Mouse (Mus musculus) hindbrain, embryonic 12.5 days (tissue): ENCODE measurements around the gene Irf3. TPM values are rescaled to one million over a fixed set of nuclear protein-coding genes. Genes with fewer than 3 reads are reported as not detected.
"Not testable (repeated sequence)": the region's sequence is repeated elsewhere in the genome, so short reads cannot be mapped to it uniquely, and the experiment has no call there.

Experiments
- ATAC-seq: fragments of 200-750 bp; cut with Nextera tagmentation; 2 replicates; pipeline ENCODE4 v1.8.0; 2017; ENCODE audit warnings: moderate TSS enrichment; ENCODE audit not compliant: low FRiP score
- H3K27ac ChIP-seq: fragments of 300-500 bp; sonication (generic); 2 replicates; pipeline ENCODE4 v1.5.1; 2016; ENCODE audit warnings: mild to moderate bottlenecking
- H3K27me3 ChIP-seq: fragments of 300-500 bp; sonication (generic); 2 replicates; pipeline ENCODE4 v1.6.1; 2016; ENCODE audit warnings: mild to moderate bottlenecking
- H3K36me3 ChIP-seq: fragments of 300-500 bp; sonication (generic); 2 replicates; pipeline ENCODE4 v1.6.1; 2016; ENCODE audit warnings: mild to moderate bottlenecking
- H3K4me1 ChIP-seq: fragments of 300-500 bp; sonication (generic); 2 replicates; pipeline ENCODE4 v1.6.1; 2016
- H3K4me2 ChIP-seq: fragments of 300-500 bp; sonication (generic); replicated peaks from 2 replicates; pipeline ENCODE4 v1.6.1; 2016; ENCODE audit warnings: mild to moderate bottlenecking
- H3K4me3 ChIP-seq: fragments of 300-500 bp; sonication (generic); 2 replicates; pipeline ENCODE4 v1.5.1; 2016; ENCODE audit warnings: mild to moderate bottlenecking
- H3K9ac ChIP-seq: fragments of 300-500 bp; sonication (generic); 2 replicates; pipeline ENCODE4 v1.6.1; 2016; ENCODE audit warnings: mild to moderate bottlenecking, moderate library complexity
- H3K9me3 ChIP-seq: fragments of 300-500 bp; sonication (generic); replicated peaks from 2 replicates; pipeline ENCODE4 v1.6.1; 2016; ENCODE audit warnings: mild to moderate bottlenecking
- WGBS: fragments of 180-500 bp; shearing (Covaris S2); methylation state at CpG from one replicate; pipeline ENCODE4 v1.1.7; 2016; 5-methylcytosine and 5-hydroxymethylcytosine counted together
- polyA plus RNA-seq: library from polyadenylated mRNA; unstranded; fragments of >200 nt; fragmentation: Nextera tagmentation; extraction: Ambion mirVana; gene quantifications from 2 replicates; pipeline ENCODE4 v1.2.1, GENCODE M21; 2016

Gene Irf3
- polyA plus RNA-seq, 1 experiment from 2014 or later = 74.3 TPM

DNA sequence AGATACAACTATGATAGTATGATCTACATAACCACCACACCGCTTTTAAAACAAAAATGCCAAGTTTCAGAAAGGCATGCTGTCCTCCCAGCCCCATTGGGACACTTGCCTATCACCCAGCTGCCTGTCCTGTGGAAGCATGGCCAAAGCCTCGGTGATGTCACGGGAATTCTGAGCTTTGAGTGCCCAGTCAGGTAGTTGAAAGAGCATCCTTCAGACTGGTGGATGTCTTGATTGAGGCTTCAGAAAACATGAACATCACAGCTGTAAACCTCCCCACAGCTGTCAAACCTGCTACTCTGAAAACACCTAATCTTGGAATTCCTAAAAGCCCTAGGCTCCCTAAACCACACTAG lies 16.6 kb downstream of the Irf3 start:
- Histone ChIP-seq H3K4me1 (peaks cover 33% of the 10 kb centered on the region), H3K4me3 (no peak overlapping the region), H3K9me3 (no peaks in the 10 kb centered on the region), H3K9ac (no peak overlapping the region), H3K4me2 (0 out of 2 replicates have a peak overlapping the region, but pooled peaks have one; percentile 86), H3K27ac (no peak overlapping the region), H3K36me3 (peaks cover 40% of the 10 kb centered on the region), H3K27me3 (no peaks in the 10 kb centered on the region)
- 96% methylated on average over 3 of the region's 3 CpGs for WGBS
- ATAC-seq = no peak

DNA sequence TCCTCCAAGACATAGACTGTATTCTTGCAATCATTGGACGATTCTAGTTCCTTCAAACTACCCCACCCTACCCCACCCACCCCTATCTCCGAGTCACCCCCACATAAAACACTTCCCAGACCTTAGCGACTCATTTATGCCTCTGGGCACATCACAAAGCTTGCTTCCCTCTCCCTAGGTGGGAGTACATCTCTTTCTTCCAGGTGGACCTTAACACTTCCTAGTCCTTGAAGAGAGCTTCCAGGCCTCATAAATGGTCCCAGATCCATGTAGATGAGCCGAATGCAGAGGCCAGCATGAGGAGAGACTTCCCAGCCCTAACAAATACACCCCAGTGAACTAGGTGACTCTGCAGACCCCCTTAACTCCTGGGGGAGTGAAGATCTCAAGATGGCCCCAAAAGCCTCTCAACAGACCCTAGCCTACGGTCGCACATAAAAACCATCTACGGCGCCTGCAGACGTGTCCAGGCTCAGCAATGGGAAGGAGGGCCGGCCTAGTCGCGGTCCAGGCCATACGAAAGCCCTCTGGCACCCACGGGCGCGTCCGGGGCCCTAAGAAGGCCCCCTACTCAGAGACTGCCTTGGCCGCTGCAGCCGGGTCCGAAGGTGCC lies 18.0 kb downstream of the Irf3 start:
- ATAC-seq = no peak
- H3K4me3 ChIP-seq = peak overlapping the region; percentile 93
- 0 out of 2 replicates have a peak, but pooled peaks cover 3% of the 10 kb centered on the region for H3K27me3 ChIP-seq
- WGBS = 1% methylated on average over 20 of the region's 20 CpGs
- H3K27ac ChIP-seq = peak overlapping the region; percentile 87
- H3K4me1 ChIP-seq = peaks cover 34% of the 10 kb centered on the region
- H3K4me2 ChIP-seq = peak overlapping the region; percentile 86
- peak overlapping the region; percentile 97 for H3K9ac ChIP-seq
- H3K9me3 ChIP-seq = no peaks in the 10 kb centered on the region
- H3K36me3 ChIP-seq = peaks cover 26% of the 10 kb centered on the region

DNA sequence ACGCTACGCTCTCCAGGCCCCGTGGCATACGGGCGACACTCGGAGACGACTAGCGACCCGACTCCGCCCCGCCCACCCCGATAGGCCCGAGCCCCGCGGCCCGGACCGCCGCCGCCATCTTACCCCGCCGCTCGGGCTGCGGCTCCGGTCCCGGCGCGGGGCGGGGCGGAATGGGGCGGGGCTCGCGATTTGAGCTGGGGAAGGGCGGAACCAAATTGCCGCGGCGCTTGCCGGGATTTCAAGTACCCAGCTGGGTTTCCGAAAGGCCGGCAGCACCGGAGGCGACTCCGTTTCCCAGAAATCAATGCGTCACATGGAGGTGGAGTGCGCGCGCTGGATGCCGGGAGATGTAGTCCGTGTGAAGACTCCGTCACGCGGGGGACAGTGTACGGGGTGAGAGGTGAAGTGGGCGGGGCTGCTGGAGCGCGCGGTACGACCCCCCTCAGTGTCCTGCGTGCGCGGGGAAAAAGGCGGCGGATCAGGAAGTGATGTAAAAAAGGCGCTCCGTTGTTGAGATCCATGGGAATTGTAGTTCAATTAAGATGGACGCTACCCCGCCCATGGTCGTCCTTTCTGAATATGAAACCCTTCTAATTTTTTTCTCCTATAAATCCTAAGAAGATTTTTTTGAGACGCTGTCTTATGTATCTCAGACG lies 18.6 kb downstream of the Irf3 start, which contains the start of gene Scaf1:
Gene Scaf1, minus strand, starts transcription at position 407 of the 656 bp plus-strand sequence.
- Histone ChIP-seq H3K36me3 (peaks cover 24% of the 10 kb centered on the region), H3K9me3 (no peaks in the 10 kb centered on the region), H3K4me2 (peak within 1 kb of the TSS; percentile 86), H3K4me1 (peaks cover 34% of the 10 kb centered on the region), H3K27me3 (0 out of 2 replicates have a peak, but pooled peaks cover 3% of the 10 kb centered on the region), H3K27ac (peak within 1 kb of the TSS; percentile 87), H3K4me3 (peak within 1 kb of the TSS; percentile 93), H3K9ac (peak within 1 kb of the TSS; percentile 97)
- WGBS = under 1% methylated on average over 66 of the region's 69 CpGs
- peak; percentile 94 for ATAC-seq

DNA sequence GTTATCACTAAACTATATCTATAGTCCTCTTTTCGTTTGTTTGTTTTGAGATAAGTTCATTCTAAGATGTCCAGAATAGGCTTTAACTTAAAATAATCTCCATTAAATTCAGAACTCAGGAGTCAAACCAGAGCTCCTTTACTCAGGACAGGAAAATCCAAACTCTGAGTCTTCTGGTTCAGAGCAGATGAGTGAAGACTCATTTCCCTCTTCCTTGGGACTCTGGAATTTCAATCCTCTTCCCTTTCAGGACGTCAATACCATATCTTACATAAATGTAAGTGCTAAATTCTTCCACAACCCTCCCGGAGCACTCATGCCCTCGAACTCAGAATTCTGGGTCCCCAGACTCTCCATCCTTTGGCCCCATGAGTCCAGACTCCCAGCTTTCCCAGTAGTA lies 19.3 kb downstream of the Irf3 start:
- ATAC-seq = no peak; the same call in 1 of the 2 replicates
- Histone ChIP-seq H3K9me3 (no peaks in the 10 kb centered on the region), H3K4me1 (peaks cover 34% of the 10 kb centered on the region), H3K9ac (peak overlapping the region; percentile 51), H3K4me2 (peak overlapping the region; percentile 86), H3K4me3 (peak overlapping the region; percentile 93), H3K27ac (peak overlapping the region; percentile 85), H3K36me3 (peaks cover 17% of the 10 kb centered on the region), H3K27me3 (0 out of 2 replicates have a peak, but pooled peaks cover 3% of the 10 kb centered on the region)
- WGBS = 3% methylated on average over 4 of the region's 4 CpGs

DNA sequence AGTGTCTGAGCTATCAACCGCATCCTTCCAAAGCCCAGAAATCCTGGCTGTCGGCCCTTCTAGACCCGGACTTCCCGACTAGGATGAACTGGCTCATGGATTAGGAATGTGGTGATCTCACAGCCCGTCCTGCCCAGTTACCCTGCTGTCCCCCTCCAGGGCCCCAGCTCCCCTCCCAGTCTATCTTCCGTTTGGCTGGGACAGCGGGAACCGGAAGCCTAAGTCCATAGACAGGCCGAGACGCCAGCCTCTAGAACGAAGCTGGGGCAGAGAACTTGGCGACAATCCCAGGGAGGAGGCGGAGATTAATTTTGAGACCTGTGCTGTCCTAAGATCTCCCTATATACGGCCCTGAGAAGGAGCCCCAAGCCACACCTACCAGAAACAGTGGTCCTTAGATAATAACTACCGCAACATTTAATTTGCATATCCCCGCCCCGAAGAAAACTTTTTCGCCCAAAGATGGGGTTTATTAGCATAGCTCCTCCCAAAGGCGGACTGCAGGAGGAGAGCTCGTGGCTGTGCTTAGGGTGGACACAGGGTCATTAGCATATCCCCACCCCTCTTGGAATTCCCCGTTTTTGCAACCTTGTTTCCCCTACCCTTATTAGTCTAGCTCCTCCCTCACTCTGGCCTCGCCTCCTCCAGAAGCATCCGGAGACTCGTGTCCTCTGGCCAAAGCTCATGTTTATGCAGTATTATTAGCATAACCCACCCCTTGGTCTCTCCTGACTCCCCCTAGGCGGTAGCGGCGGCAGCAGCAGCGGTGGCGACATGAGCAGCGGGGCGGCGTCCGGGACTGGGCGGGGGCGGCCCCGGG lies 20.0 kb downstream of the Irf3 start, which contains the start of gene Rras:
Gene Rras, plus strand, starts transcription at position 720 of the 820 bp plus-strand sequence.
- peak within 1 kb of the TSS; percentile 93 for H3K4me3 ChIP-seq
- no peaks in the 10 kb centered on the region for H3K9me3 ChIP-seq
- H3K4me2 ChIP-seq = peak within 1 kb of the TSS; percentile 86
- H3K36me3 ChIP-seq = peaks cover 10% of the 10 kb centered on the region
- ATAC-seq = peak; percentile 77
- peak within 1 kb of the TSS; percentile 69 for H3K9ac ChIP-seq
- peak within 1 kb of the TSS; percentile 85 for H3K27ac ChIP-seq
- peaks cover 34% of the 10 kb centered on the region for H3K4me1 ChIP-seq
- H3K27me3 ChIP-seq = 0 out of 2 replicates have a peak, but pooled peaks cover 3% of the 10 kb centered on the region
- under 1% methylated on average over 35 of the region's 36 CpGs for WGBS

DNA sequence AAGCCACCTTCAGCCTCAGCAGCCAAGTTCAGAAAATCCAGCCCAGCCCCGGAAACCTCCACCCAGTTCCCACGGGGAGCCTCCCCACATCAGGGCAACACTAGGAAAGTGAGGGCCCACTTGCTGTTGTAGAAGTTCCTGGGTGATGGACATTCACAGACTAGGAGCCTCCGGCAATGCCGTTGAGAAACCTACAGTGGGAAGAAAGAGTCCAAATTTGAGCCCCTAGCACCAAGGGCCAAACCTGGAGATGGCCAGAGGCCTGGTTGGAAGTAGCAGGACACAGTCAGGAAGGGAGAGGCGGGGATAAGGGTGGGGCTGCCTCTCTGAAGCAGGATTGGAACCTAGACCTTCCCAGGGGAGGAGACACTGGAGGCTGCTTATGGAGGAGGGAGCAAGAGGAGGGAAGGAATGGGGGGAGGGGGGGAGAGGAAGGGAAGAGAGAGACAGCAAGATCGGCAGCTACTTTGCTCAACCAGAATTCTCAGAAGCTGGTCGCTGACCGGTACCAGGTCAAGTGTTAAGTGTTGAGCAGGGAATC lies 21.7 kb downstream of the Irf3 start:
- H3K9me3 ChIP-seq = no peaks in the 10 kb centered on the region
- H3K9ac ChIP-seq = no peak overlapping the region
- 0 out of 2 replicates have a peak, but pooled peaks cover 3% of the 10 kb centered on the region for H3K27me3 ChIP-seq
- ATAC-seq = no peak
- no peaks in the 10 kb centered on the region for H3K36me3 ChIP-seq
- peaks cover 30% of the 10 kb centered on the region for H3K4me1 ChIP-seq
- H3K27ac ChIP-seq = no peak overlapping the region
- no peak overlapping the region for H3K4me3 ChIP-seq
- WGBS = 44% methylated on average over 8 of the region's 8 CpGs
- peak overlapping the region; percentile 86; the same call in 1 of the 2 replicates for H3K4me2 ChIP-seq

DNA sequence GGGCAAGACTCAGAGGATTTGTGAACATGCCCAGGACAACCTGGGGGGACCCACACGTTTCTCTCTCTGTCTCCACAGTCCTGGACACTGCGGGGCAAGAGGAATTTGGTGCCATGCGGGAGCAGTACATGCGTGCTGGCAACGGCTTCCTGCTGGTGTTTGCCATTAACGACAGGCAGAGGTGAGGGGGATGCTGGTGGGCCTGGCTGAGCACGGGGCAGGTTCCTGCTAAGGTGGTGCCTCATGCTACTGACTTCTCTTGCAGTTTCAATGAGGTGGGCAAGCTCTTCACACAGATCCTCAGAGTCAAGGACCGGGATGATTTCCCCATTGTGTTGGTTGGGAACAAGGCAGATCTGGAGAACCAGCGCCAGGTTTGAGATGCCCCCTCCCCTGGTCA lies 22.8 kb downstream of the Irf3 start:
- H3K4me3 ChIP-seq = no peak overlapping the region
- WGBS = 79% methylated on average over 9 of the region's 9 CpGs
- 0 out of 2 replicates have a peak, but pooled peaks cover 3% of the 10 kb centered on the region for H3K27me3 ChIP-seq
- no peak overlapping the region for H3K4me2 ChIP-seq
- no peaks in the 10 kb centered on the region for H3K9me3 ChIP-seq
- H3K4me1 ChIP-seq = peaks cover 20% of the 10 kb centered on the region
- no peak overlapping the region for H3K27ac ChIP-seq
- no peaks in the 10 kb centered on the region for H3K36me3 ChIP-seq
- no peak for ATAC-seq
- no peak overlapping the region; the same call in 1 of the 2 replicates for H3K9ac ChIP-seq

DNA sequence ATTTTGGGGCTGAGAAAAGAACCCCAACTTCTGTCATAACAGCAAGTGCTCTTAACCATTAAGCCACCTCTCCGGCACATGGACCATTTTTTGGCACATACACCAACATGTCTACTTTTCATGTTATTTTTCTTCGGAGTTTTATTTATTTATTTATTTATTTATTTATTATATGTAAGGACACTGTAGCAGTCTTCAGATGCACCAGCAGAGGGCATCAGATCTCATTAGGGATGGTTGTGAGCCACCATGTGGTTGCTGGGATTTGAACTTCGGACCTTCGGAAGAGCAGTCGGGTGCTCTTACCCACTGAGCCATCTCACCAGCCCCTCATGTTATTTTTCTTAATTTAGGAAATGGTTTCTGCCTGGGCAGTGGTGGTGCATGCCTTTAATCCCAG lies 26.3 kb downstream of the Irf3 start:
- H3K9ac ChIP-seq, H3K27me3 ChIP-seq, H3K27ac ChIP-seq, H3K4me3 ChIP-seq, H3K9me3 ChIP-seq, ATAC-seq, H3K4me2 ChIP-seq: not testable (repeated sequence)
- peaks cover 22% of the 10 kb centered on the region for H3K36me3 ChIP-seq
- 84% methylated on average over 5 of the region's 5 CpGs for WGBS
- peaks cover 15% of the 10 kb centered on the region for H3K4me1 ChIP-seq

DNA sequence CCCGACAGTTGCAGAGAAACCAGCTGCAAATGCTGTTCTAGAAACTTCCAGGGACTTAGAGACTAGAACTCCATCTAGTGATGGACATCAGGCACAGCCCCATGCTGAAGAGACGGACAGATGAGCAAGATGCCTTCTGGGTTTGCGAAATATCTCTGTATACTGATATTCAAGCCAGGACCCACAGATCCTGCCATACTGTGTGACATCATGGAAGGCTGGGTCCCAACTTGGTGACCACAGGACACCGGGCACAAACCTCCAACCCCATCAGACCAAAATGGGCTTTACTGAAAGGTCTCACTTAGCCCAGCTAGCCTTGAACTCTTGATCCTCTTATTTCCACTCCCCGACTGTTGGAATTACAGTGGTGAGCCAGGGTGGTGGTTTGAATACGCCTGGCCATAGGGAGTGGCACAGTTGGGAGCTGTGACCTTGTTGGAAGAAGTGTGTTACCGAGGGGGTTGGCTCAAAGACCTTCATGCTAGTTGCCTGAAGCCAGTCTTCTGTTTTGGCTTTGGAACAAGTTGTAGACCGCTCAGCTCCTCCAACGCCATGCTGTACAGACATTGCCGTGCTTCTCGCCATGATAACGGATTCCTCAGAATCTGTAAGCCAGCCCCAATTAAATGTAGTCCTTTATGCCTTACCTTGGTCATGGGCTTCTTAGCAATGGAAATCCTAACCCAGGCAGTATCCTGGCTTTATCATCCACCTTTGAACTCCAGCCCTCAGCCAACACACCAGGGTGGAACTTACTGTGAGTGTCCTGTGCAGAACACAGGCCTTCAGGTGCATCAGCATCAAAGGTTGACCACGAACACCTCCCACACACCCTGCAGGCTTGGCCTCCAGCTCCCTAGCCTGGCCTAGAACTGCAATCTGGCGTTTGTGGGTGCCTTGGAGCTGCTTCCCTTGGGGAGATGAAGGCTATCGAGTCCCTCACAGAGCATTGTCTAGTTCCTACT lies 27.1 kb downstream of the Irf3 start:
- Histone ChIP-seq H3K4me1 (peaks cover 12% of the 10 kb centered on the region), H3K27ac (no peak overlapping the region), H3K9me3 (no peaks in the 10 kb centered on the region), H3K4me3 (no peak overlapping the region), H3K36me3 (peaks cover 31% of the 10 kb centered on the region), H3K27me3 (0 out of 2 replicates have a peak, but pooled peaks cover 3% of the 10 kb centered on the region), H3K9ac (no peak overlapping the region), H3K4me2 (no peak overlapping the region)
- WGBS = 85% methylated on average over 15 of the region's 15 CpGs
- no peak for ATAC-seq

DNA sequence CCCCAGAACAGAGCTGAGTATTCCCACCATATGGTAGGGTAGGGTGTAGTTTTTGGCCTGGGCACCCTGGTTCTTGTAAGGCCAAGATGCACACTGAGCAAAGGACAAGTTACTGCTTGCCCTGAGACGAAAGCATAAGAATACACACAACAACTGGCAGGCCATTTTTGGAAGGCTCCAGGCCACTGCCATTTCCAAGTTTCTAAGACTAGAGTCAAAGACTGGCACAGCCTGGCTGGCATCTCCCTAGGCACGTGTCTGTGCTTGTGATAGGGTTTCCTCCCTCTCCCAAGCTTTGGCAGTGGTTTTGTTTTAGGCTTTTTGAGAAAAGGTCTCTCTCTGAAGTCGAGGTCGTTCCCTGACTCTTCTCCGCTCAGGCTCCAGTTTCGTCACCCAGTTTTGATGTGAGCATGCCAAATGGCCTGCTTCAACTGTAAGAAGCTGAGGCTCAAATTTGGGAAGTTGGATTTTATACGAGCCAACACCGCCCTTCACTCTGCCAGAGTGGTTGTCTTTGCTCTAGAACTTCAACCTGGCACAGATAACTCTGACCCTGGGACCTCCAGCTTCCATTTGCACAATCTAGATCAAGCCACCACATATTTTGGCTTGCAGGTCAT lies 28.3 kb downstream of the Irf3 start:
- Histone ChIP-seq H3K9ac (no peak overlapping the region), H3K4me1 (peaks cover 12% of the 10 kb centered on the region), H3K27me3 (no peaks in the 10 kb centered on the region), H3K9me3 (no peaks in the 10 kb centered on the region), H3K27ac (peak overlapping the region; percentile 52), H3K4me2 (no peak overlapping the region), H3K4me3 (no peak overlapping the region), H3K36me3 (peaks cover 42% of the 10 kb centered on the region)
- 80% methylated on average over 8 of the region's 8 CpGs for WGBS
- no peak for ATAC-seq

DNA sequence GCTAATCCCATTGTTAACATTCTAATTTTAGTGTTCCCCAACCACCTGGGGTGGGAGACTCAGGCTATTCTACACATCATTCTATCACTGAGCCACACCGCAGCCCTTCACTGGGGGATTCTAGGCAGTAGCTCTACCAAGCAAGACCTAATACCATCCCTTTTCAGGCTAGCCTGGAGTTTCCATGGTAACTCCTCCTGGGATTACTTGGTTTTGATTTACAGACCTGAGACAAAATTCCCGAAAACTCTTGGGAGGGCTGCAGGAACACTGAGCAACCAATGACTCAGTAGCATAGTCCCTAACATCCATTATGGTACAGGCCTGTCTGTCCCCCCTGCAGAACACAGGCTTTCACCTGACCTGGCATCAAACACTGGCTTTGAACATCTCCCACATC lies 28.8 kb downstream of the Irf3 start:
- no peaks in the 10 kb centered on the region for H3K9me3 ChIP-seq
- no peaks in the 10 kb centered on the region for H3K27me3 ChIP-seq
- no peak overlapping the region for H3K4me2 ChIP-seq
- H3K9ac ChIP-seq = no peak overlapping the region
- peak overlapping the region; percentile 13; the same call in 1 of the 2 replicates for H3K27ac ChIP-seq
- H3K4me3 ChIP-seq = no peak overlapping the region
- 54% methylated on average over 2 of the region's 2 CpGs for WGBS
- no peak for ATAC-seq
- peaks cover 12% of the 10 kb centered on the region for H3K4me1 ChIP-seq
- peaks cover 48% of the 10 kb centered on the region for H3K36me3 ChIP-seq
